Comparison of ENCODE assay signal across 11 mouse cellular contexts in the genomic region with DNA sequence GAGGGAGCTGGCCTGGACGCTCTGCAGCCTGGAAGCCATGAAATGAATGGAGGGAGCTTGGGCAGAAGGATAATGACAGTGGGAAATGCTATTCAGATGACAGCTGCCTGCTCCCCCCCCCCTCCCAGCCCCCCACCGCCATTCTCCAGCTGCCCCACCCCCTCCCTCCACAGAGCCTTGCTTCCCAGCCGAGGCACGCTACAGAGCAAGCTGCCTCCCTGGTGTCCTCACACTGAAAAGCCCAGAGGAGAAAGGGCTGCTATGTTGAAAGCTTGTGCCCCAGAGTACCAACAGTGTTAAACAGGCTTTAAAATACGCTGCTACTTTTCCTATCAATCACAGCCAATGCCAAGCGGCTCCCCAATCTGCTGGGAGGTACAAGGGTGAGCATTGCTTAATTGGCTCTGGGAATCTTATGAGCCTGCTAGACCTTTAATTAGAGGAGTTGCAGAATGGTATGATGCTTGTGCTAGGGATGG. TPM values are rescaled to one million over a fixed set of nuclear protein-coding genes. Genes with fewer than 3 reads are reported as not detected.
DNase-seq lines count a peak whose midpoint lies in the region; ATAC-seq and TF ChIP-seq lines count a peak whose summit lies in the region.
"Had no signal": no experiment of that assay in that cellular context is flagged by ENCODE, and none has a peak within 500 bp of the region (broad histone marks: within the 10 kb centered on the region; RNA-seq: fewer than 3 reads in every experiment).

No protein-coding gene starts in this region.

- H3K27ac ChIP-seq in liver, embryonic 12.5 days: no peak overlapping the region
- no peak overlapping the region for H3K27ac ChIP-seq in liver, embryonic 11.5 days (ENCODE audit: low read depth, low read length)
- H3K27ac ChIP-seq in forebrain, embryonic 16.5 days (ENCODE audit: low read length): peak overlapping the region; percentile 62
- H3K27ac ChIP-seq in stomach, postnatal 0 days (replicated peaks): no peak overlapping the region

- peaks cover 10% of the 10 kb centered on the region; the same call in 1 of the 2 replicates for H3K4me1 ChIP-seq in liver, embryonic 12.5 days
- peaks cover 7% of the 10 kb centered on the region for H3K4me1 ChIP-seq in liver, embryonic 11.5 days (replicated peaks; ENCODE audit: control insufficient read depth, insufficient read depth, low read length)
- peaks cover 26% of the 10 kb centered on the region for H3K4me1 ChIP-seq in forebrain, embryonic 16.5 days (replicated peaks; ENCODE audit: control insufficient read depth, insufficient read depth, low read length)
- peaks cover 2% of the 10 kb centered on the region for H3K4me1 ChIP-seq in stomach, postnatal 0 days (replicated peaks; ENCODE audit: control insufficient read depth, insufficient read depth)

- H3K27me3 ChIP-seq in liver, embryonic 12.5 days (replicated peaks): no peaks in the 10 kb centered on the region
- no peaks in the 10 kb centered on the region for H3K27me3 ChIP-seq in liver, embryonic 11.5 days (replicated peaks; ENCODE audit: control insufficient read depth, insufficient read depth, low read length)
- H3K27me3 ChIP-seq in forebrain, embryonic 16.5 days (replicated peaks; ENCODE audit: control insufficient read depth, insufficient read depth, low read length): no peaks in the 10 kb centered on the region
- no peaks in the 10 kb centered on the region for H3K27me3 ChIP-seq in stomach, postnatal 0 days (ENCODE audit: control insufficient read depth, insufficient read depth, low read length)

- H3K9me3 ChIP-seq in liver, embryonic 12.5 days (replicated peaks): no peaks in the 10 kb centered on the region
- H3K9me3 ChIP-seq in liver, embryonic 11.5 days (ENCODE audit: control insufficient read depth, low read length): no peaks in the 10 kb centered on the region
- H3K9me3 ChIP-seq in forebrain, embryonic 16.5 days (ENCODE audit: control insufficient read depth, low read length): no peaks in the 10 kb centered on the region
- no peaks in the 10 kb centered on the region for H3K9me3 ChIP-seq in stomach, postnatal 0 days (ENCODE audit: control insufficient read depth, low read length)

- no peak for DNase-seq in liver, embryonic 11.5 days (ENCODE audit: low spot score)
- DNase-seq in mesoderm, embryonic 11.5 days (ENCODE audit: low read depth, low spot score): peak; percentile 60
- DNase-seq in stomach, postnatal 0 days (ENCODE audit: low spot score): no peak
- DNase-seq in spleen, postnatal 4 days (ENCODE audit: low spot score in 2 of 2): no peak
- DNase-seq in testis, postnatal 14 days (ENCODE audit: low spot score): no peak
- DNase-seq in thymus, postnatal 25 days: no peak
- DNase-seq: layer of hippocampus, adult 9-11 months had no signal

- no peak overlapping the region for H3K4me3 ChIP-seq in liver, embryonic 12.5 days
- H3K4me3 ChIP-seq in liver, embryonic 11.5 days (ENCODE audit: low read depth, low read length): no peak overlapping the region
- H3K4me3 ChIP-seq in forebrain, embryonic 16.5 days (replicated peaks; ENCODE audit: low read length): no peak overlapping the region
- no peak overlapping the region for H3K4me3 ChIP-seq in stomach, postnatal 0 days (ENCODE audit: low read depth, low read length)
- H3K4me3 ChIP-seq: myocyte had no signal

- ATAC-seq in liver, embryonic 12.5 days: no peak
- ATAC-seq in liver, embryonic 11.5 days (replicated peaks; ENCODE audit: low FRiP score): no peak
- peak; percentile 93 for ATAC-seq in forebrain, embryonic 16.5 days
- ATAC-seq in stomach, postnatal 0 days (ENCODE audit: low FRiP score, low TSS enrichment): peak; percentile 31; the same call in 1 of the 2 replicates

- H3K36me3 ChIP-seq in liver, embryonic 12.5 days: no peaks in the 10 kb centered on the region
- no peaks in the 10 kb centered on the region for H3K36me3 ChIP-seq in liver, embryonic 11.5 days (ENCODE audit: control insufficient read depth, insufficient read depth, low read length)
- H3K36me3 ChIP-seq in forebrain, embryonic 16.5 days (ENCODE audit: control insufficient read depth, insufficient read depth): no peaks in the 10 kb centered on the region
- no peaks in the 10 kb centered on the region for H3K36me3 ChIP-seq in stomach, postnatal 0 days (ENCODE audit: control insufficient read depth, insufficient read depth, low read length)

- 0 out of 2 replicates have a peak overlapping the region, but pooled peaks have one; percentile 16 for H3K4me2 ChIP-seq in liver, embryonic 12.5 days
- no peak overlapping the region for H3K4me2 ChIP-seq in liver, embryonic 11.5 days
- H3K4me2 ChIP-seq in forebrain, embryonic 16.5 days (ENCODE audit: low read length): peak overlapping the region; percentile 26
- H3K4me2 ChIP-seq in stomach, postnatal 0 days (replicated peaks; ENCODE audit: low read depth): no peak overlapping the region

- TF ChIP-seq CTCF in stomach, postnatal 0 days (IDR thresholded peaks at IDR 0.05; ENCODE audit: low read depth): no peak

- no peak overlapping the region for H3K9ac ChIP-seq in liver, embryonic 12.5 days
- H3K9ac ChIP-seq in liver, embryonic 11.5 days (ENCODE audit: low read depth, low read length): no peak overlapping the region
- H3K9ac ChIP-seq in forebrain, embryonic 16.5 days (replicated peaks; ENCODE audit: low read depth, low read length): no peak overlapping the region
- no peak overlapping the region for H3K9ac ChIP-seq in stomach, postnatal 0 days (ENCODE audit: low read length)

- WGBS in liver, embryonic 12.5 days (ENCODE audit: insufficient replicate concordance): 43% methylated on average over 4 of the region's 6 CpGs
- WGBS in liver, embryonic 11.5 days: 34% methylated on average over 6 of the region's 6 CpGs
- 9% methylated on average over 6 of the region's 6 CpGs for WGBS in forebrain, embryonic 16.5 days
- 25% methylated on average over 6 of the region's 6 CpGs for WGBS in stomach, postnatal 0 days

- TF ChIP-seq EP300 in stomach, postnatal 0 days (optimal IDR thresholded peaks at IDR 0.05): no peak

RNA-seq across cellular contexts. Expression of gene Ifnk, which starts 26.5 kb away (rescaled TPM):
- polyA plus RNA-seq in liver, embryonic 12.5 days (2016; fragmentation: Nextera tagmentation; extraction: Ambion mirVana): 0.17 TPM in 1 of 2 replicates, not detected in the other
- polyA plus RNA-seq in liver, embryonic 11.5 days (2014; fragmentation: Nextera tagmentation; extraction: Ambion mirVana): 0.39 TPM in 1 of 2 replicates, not detected in the other
- 0.27 TPM in 1 of 2 replicates, not detected in the other for polyA plus RNA-seq in forebrain, embryonic 16.5 days (2015; fragmentation: Nextera tagmentation; extraction: Ambion mirVana)
- 0.16 TPM in 1 of 2 replicates, not detected in the other for polyA plus RNA-seq in stomach, postnatal 0 days (2015; fragmentation: Nextera tagmentation; extraction: Ambion mirVana)
- polyA plus RNA-seq: gonadal fat pad, adult 2 months; myocyte had no signal

RNA-seq across cellular contexts. Expression of gene Mob3b, which starts 31.9 kb away (rescaled TPM):
- 6.0 and 7.1 TPM in 2 replicates for polyA plus RNA-seq in liver, embryonic 12.5 days (2016; fragmentation: Nextera tagmentation; extraction: Ambion mirVana)
- 6.7 and 7.6 TPM in 2 replicates for polyA plus RNA-seq in liver, embryonic 11.5 days (2014; fragmentation: Nextera tagmentation; extraction: Ambion mirVana)
- 4.3 and 4.6 TPM in 2 replicates for polyA plus RNA-seq in forebrain, embryonic 16.5 days (2015; fragmentation: Nextera tagmentation; extraction: Ambion mirVana)
- 15.0 and 16.9 TPM in 2 replicates for polyA plus RNA-seq in stomach, postnatal 0 days (2015; fragmentation: Nextera tagmentation; extraction: Ambion mirVana)

Comparison
In these comparisons a context has a peak if more than half of its experiments do, and no peak if none do; other contexts are left out.
1. H3K4me2 ChIP-seq: peak in liver, embryonic 12.5 days (single experiment) and forebrain, embryonic 16.5 days (single experiment); none in liver, embryonic 11.5 days (single experiment) and stomach, postnatal 0 days (single experiment).
2. ATAC-seq: peak in forebrain, embryonic 16.5 days (single experiment) and stomach, postnatal 0 days (single experiment); none in liver, embryonic 12.5 days (single experiment) and liver, embryonic 11.5 days (single experiment).